Mouse (Mus musculus) left cerebral cortex, postnatal 36 days (tissue): ENCODE measurements around the gene Klhl5. TPM values are rescaled to one million over a fixed set of nuclear protein-coding genes. Genes with fewer than 3 reads are reported as not detected.

Experiments used
- DNase-seq, 2 experiments: peaks; one replicate each; pipeline ENCODE4 v3.0.0; 2021 to 2022; ENCODE audit warnings: low spot score in 2 of 2, mixed read lengths in 1 of 2
- intact Hi-C: fragments of 180-260 bp; cut with DNase I; formaldehyde crosslinking; loops from one replicate; pipeline ENCODE4 v1.15.1; 2025
- total RNA-seq, 2 experiments: library from RNA; stranded (reverse); gene quantifications; 2 replicates each; pipeline ENCODE4 v1.2.3; 2021

Klhl5 gene
- total RNA-seq, 2 experiments from 2014 or later = 39.5 to 41.9 TPM

DNA sequence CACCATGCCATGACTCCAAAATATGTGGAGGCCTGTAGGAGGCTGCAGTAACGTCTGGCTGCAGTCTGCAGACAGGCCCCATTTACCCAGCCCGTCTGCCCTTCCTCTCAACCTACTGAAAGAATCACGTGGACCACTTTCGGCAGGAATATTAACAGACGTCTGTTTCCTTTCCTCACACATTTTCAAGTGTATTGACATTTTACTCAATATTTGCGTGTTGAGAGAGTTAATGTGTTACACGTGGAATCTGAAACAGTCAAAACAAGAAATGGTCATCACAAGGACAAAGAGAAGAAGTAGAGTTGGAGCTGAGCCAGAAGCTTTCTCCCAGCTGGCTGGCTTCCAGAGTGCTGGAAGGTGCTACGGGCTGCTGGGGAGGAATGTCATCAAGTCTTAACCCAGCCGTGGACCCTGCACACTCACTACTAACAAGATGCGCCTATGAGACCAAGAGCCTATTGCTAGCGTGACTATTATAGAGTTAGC, 69.7 kb downstream of the Klhl5 start:
- DNase-seq = no peak
- intact Hi-C loops = no loop called here

DNA sequence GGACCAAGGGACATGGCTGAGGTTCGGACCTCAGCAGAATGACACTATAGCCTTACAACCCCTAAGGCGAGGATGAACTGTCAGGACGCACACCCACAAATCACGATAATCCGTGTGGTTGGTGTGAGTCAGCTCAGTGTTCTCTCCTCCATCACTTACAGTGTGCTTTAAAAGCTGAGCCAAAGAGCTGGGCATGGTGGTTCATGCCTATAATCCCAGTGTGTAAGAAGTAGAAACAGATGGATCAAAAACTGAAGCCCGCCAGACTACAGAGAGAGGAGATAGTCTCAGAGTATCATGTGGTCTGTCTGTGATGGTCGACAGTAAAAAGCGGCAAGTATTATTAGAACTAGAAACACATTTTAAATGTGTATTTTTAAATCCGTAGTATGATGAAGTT, 71.1 kb downstream of the Klhl5 start:
- intact Hi-C loops = no loop called here
- DNase-seq = no peak

DNA sequence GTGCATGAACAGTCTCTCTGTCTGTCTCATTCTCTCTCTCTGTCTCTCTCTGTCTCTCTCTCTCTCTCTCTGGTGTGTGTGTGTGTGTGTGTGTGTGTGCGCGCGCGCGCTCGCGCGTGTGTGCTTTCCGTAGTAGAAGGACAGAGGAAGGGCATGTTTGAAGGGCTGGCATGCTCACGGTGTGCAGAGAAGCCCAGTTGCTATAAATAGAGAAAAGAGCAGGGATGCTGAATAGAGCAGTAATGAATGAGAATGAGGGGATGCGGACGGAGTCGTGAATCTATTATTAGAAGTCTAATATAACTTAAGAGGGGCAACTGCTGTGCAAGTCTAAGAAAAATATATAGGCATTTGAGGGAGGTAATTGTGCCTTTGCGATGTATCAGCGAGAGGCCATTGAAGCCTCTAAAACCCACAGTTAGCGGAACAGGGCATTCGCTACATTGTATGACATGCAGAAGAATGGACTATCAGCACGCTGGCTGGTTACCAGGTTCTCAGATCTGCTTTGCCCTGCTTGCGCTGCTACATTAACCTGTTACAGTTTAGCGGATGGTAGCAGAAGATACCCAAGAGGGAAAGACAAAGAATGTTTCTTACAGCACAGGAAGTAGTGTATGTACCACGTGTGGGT, 73.9 kb downstream of the Klhl5 start:
- DNase-seq = no peak
- intact Hi-C loops = no loop called here

DNA sequence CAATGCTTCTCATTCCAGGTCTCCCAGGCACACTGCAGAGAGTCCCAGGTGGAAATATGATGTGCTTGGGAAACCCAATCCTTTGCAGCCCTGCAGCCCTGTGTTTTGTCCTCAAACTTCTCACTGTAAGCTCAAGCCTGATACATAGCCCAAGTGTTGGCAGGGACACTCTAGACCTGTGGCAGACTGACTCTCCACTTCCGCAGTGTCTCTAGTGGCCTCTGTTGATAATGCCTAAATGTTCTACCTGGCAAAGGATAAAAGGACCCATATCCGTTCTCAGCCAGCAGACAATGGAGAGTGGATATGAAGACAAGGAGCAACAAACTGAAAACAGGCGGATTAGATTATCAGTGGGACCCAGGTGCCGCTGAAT, 74.4 kb downstream of the Klhl5 start:
- intact Hi-C loops = no loop called here

DNA sequence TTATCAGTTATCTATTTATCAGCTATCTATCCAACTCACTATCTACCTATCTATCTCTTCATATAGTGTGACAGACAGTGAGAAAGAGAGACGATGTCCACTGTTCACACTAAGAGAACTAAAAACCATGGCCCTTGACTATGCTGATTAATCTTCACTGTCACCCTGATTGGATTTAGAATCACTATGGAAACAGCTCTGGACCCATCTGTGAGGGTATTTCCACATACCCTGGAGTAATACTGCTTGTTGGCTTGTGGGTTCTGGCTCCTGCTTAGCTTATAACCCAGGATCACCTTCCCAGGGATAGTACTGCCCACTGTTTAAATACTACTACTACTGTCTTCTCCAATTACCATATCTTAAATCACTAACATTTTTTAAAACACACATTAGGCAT, 74.9 kb downstream of the Klhl5 start:
- intact Hi-C loops = no loop called here

More for the DNA sequence above, 74.4 kb downstream of the Klhl5 start:
- no peak for DNase-seq

DNA sequence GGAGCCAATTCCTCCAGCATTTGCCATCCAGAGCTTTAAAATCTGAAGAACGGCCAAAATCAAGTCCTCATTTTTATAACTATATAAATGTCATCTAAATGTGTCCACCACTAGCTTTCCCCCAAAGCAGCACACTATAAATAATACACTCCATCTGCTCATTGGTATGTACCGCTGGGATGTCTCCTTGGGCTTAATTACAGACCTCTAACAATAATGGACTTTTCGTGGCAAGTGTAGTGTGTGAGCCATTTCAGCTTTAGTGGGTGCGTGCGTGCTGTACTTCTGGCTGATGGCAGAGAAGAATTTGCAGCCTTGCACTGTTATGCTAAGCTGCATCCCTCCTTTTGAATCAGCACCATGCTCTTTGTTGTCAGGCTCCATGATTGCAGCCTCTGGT, 84.3 kb downstream of the Klhl5 start:
- intact Hi-C loops = no loop called here
- DNase-seq = peak; percentile 24 to 33

More for the DNA sequence above, 74.9 kb downstream of the Klhl5 start:
- DNase-seq = no peak

DNA sequence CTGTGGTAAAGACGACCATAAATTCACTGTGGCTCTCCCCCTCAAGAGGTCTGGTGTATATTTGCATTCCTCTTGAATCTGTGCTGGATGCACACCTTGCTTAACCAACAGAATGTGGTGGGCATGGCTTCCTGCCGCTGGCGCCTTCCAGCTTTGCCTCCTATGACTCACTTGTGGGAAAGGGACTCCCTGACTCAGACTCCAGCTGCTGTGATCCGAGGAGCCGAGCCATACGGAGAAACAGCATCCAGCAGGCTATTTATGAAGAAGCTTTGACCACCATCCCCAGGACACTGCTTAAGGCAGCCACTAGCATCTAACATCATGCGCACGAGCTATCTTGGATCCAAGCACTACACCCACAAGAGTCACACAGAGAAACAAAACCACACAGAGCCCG, 87.1 kb downstream of the Klhl5 start:
- intact Hi-C loops = no loop called here
- DNase-seq = peak; percentile 40 to 43

DNA sequence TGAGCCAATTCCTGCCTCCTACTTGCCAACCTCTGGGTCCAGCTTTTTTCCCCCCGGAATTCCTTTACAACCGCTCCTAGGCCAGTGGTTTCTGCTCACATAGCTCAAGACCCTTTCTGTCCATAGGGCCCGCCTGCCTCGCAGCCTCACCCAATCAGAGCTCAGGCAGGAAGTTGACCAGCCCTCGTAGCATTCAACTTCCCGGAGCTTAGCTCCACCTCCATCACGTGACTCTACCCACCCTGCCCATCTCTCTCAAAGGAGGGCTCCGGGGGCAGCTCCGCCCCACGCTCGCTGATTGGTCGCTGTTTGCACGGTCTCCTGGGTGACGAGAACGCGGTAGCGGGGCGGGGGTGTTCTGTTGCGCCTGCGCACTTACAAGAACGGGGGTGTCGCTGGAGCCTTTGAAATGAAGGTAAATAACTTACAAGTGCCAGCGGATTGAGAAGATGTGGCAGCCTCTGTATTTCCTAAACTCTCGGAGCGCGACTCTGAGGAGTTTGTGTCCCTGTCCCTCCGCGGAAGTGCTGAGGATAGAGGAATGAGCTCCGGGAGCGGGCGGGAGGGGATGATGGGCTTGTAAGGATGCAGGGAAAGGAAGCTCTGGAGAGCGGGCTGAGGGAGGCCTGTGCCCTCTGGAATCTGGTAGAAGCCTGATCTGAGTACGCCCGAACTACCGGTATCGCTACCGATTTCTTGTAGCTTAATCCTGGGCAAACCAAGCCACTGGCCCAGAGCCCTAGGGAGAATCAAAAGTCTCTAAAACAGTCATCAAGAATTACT, 92.2 kb downstream of the Klhl5 start, which contains the start of gene Wdr19:
TSS of gene Wdr19 (plus strand) at position 351 of the 783 bp plus-strand sequence.
- intact Hi-C loops = loop anchor here (5.0 kb wide), 1 partner anchor 67 kb away; no protein-coding TSS in a partner anchor
- peak; percentile 98 to 99 for DNase-seq

DNA sequence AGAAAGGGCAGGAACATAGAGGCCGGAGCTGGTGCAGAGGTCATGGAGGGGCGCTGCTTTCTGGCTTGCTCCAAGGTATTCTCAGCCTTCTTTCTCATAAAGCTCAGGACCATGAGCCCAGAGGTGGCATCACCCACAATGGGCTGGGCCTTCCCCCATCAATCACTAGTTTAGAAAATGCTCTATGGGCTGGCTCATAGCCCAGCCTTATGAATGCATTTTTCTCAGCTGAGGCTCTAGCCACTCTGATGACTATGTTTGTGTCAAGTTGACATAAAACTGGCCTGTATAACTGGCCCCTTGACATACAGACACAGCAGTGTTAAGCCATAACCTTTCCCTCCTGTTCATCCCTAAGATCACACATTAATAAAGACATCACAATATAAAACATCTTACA, 97.4 kb downstream of the Klhl5 start:
- DNase-seq = no peak
- intact Hi-C loops = loop anchor here (5.0 kb wide), 1 partner anchor 72 kb away; no protein-coding TSS in a partner anchor

DNA sequence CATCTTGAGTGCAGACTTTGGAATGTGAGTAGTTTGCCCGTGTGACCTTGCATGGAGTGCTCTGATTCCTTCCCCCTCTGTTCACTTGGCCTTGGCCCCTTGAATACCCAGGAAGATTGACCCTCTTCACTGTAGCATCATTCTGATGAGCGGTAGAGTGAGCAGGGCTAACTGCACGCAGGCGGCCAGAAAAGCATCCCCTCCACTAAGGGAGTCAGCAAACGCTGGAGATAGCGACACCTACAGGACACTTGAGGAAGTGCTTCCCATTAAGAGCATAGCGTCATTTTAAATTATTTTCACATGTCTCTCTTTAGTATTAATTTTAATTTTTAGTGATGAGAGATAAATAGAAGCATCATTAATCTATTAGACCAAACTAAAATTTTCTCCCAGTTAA, 106.0 kb downstream of the Klhl5 start:
- no peak for DNase-seq
- intact Hi-C loops = loop anchor here (2.0 kb wide), 1 partner anchor 211 kb away; no protein-coding TSS in a partner anchor

Other genes with a start within 250 kb of the Klhl5 start
- gene Tlr1, start 174.0 kb upstream of the Klhl5 start, total RNA-seq = under 1 TPM; 0.20 to 0.22 TPM
- under 1 TPM; 0.54 to 0.89 TPM for gene Tlr6, start 147.4 kb upstream of the Klhl5 start, total RNA-seq
- gene Fam114a1, start 137.5 kb upstream of the Klhl5 start, total RNA-seq = 1 to 10 TPM; 5.1 to 7.0 TPM
- gene Tmem156, start 15.4 kb upstream of the Klhl5 start, total RNA-seq = under 1 TPM; 0.27 to 0.50 TPM
- 10 to 100 TPM; 20.6 to 22.2 TPM for gene Wdr19, start 92.2 kb downstream of the Klhl5 start, total RNA-seq
- 10 to 100 TPM; 23.9 to 25.8 TPM for gene Rfc1, start 228.1 kb downstream of the Klhl5 start, total RNA-seq
- under 1 TPM; 0.30 to 0.59 TPM for gene Klb, start 240.8 kb downstream of the Klhl5 start, total RNA-seq